Comparison of ENCODE assay signal across 13 mouse cellular contexts in genomic region chr4:119275226-119275625, GRCm38 (mm10). TPM values are rescaled to one million over a fixed set of nuclear protein-coding genes. Genes with fewer than 3 reads are reported as not detected.
DNase-seq lines count a peak whose midpoint lies in the region; ATAC-seq and TF ChIP-seq lines count a peak whose summit lies in the region.
"Had no signal": no experiment of that assay in that cellular context is flagged by ENCODE, and none has a peak within 500 bp of the region (broad histone marks: within the 10 kb centered on the region; RNA-seq: fewer than 3 reads in every experiment).

No protein-coding gene starts in this region.

- no peak for TF ChIP-seq EP300 in stomach, postnatal 0 days (optimal IDR thresholded peaks at IDR 0.05)

- no peak overlapping the region for H3K4me2 ChIP-seq in limb, embryonic 15.5 days
- no peak overlapping the region for H3K4me2 ChIP-seq in liver, embryonic 15.5 days
- H3K4me2 ChIP-seq in stomach, postnatal 0 days (replicated peaks; ENCODE audit: low read depth), result no peak overlapping the region
- H3K4me2 ChIP-seq: limb, embryonic 12.5 days had no signal

- no peak for ATAC-seq in limb, embryonic 15.5 days (ENCODE audit: insufficient number of reproducible peaks, low FRiP score, low TSS enrichment, low read depth)
- no peak for ATAC-seq in liver, embryonic 15.5 days (ENCODE audit: insufficient read depth)
- ATAC-seq in stomach, postnatal 0 days (ENCODE audit: low FRiP score, low TSS enrichment), result peak; percentile 46; the same call in 1 of the 2 replicates

- no peak for TF ChIP-seq CTCF in cerebellum, adult 2 months (IDR thresholded peaks at IDR 0.05; ENCODE audit: borderline replicate concordance, insufficient read depth, low read depth, low read length)
- TF ChIP-seq CTCF in stomach, postnatal 0 days (IDR thresholded peaks at IDR 0.05; ENCODE audit: low read depth), result no peak; the same call in 1 of the 2 replicates

- H3K4me3 ChIP-seq in cerebellum, adult 2 months (replicated peaks; ENCODE audit: insufficient read depth, low read depth, low read length), result no peak overlapping the region
- H3K4me3 ChIP-seq in limb, embryonic 15.5 days, result no peak overlapping the region
- H3K4me3 ChIP-seq in limb, embryonic 10.5 days, result no peak overlapping the region
- H3K4me3 ChIP-seq in liver, embryonic 15.5 days (replicated peaks), result no peak overlapping the region
- no peak overlapping the region for H3K4me3 ChIP-seq in stomach, postnatal 0 days (ENCODE audit: low read depth, low read length)
- H3K4me3 ChIP-seq: erythroblast, embryonic 14.5 days; limb, embryonic 12.5 days had no signal

- no peaks in the 10 kb centered on the region for H3K27me3 ChIP-seq in cerebellum, adult 2 months (ENCODE audit: control insufficient read depth, insufficient read depth, low read length)
- H3K27me3 ChIP-seq in limb, embryonic 15.5 days, result no peaks in the 10 kb centered on the region
- H3K27me3 ChIP-seq in limb, embryonic 10.5 days (ENCODE audit: low read depth, poor library complexity, severe bottlenecking), result no peaks in the 10 kb centered on the region
- H3K27me3 ChIP-seq in liver, embryonic 15.5 days, result no peaks in the 10 kb centered on the region
- no peaks in the 10 kb centered on the region for H3K27me3 ChIP-seq in stomach, postnatal 0 days (ENCODE audit: control insufficient read depth, insufficient read depth, low read length)
- H3K27me3 ChIP-seq: limb, embryonic 12.5 days had no signal

- H3K9me3 ChIP-seq in limb, embryonic 15.5 days, result no peaks in the 10 kb centered on the region
- H3K9me3 ChIP-seq in limb, embryonic 10.5 days (replicated peaks), result no peaks in the 10 kb centered on the region
- H3K9me3 ChIP-seq in liver, embryonic 15.5 days (replicated peaks), result no peaks in the 10 kb centered on the region
- no peaks in the 10 kb centered on the region for H3K9me3 ChIP-seq in stomach, postnatal 0 days (ENCODE audit: control insufficient read depth, low read length)
- H3K9me3 ChIP-seq: limb, embryonic 12.5 days had no signal

- no peak for DNase-seq in cerebellum, adult 2 months
- DNase-seq in cerebellum, adult 9-10 months, result no peak
- DNase-seq in limb, embryonic 10.5 days (ENCODE audit: low spot score), result no peak
- no peak for DNase-seq in stomach, postnatal 0 days (ENCODE audit: low spot score)
- no peak for DNase-seq in adrenal gland, adult 18-20 months (ENCODE audit: low spot score in 2 of 2)
- no peak for DNase-seq in testis, postnatal 10 days (ENCODE audit: low spot score)
- DNase-seq: cerebellum, postnatal 25 days; kidney, postnatal 10 days had no signal

- peaks cover 93% of the 10 kb centered on the region for H3K36me3 ChIP-seq in limb, embryonic 15.5 days
- peaks cover 98% of the 10 kb centered on the region for H3K36me3 ChIP-seq in limb, embryonic 10.5 days
- peaks cover 93% of the 10 kb centered on the region for H3K36me3 ChIP-seq in liver, embryonic 15.5 days (replicated peaks)
- H3K36me3 ChIP-seq in stomach, postnatal 0 days (ENCODE audit: control insufficient read depth, insufficient read depth, low read length), result peaks cover 10% of the 10 kb centered on the region; the same call in 1 of the 2 replicates

- no peak overlapping the region for H3K9ac ChIP-seq in limb, embryonic 15.5 days
- no peak overlapping the region for H3K9ac ChIP-seq in liver, embryonic 15.5 days
- H3K9ac ChIP-seq in stomach, postnatal 0 days (ENCODE audit: low read length), result no peak overlapping the region
- H3K9ac ChIP-seq: limb, embryonic 12.5 days had no signal

- 76% methylated on average over 2 of the region's 2 CpGs for WGBS in cerebellum, adult 2 months
- WGBS in limb, embryonic 15.5 days, result 77% methylated on average over 2 of the region's 2 CpGs
- WGBS in limb, embryonic 10.5 days, result 90% methylated on average over 2 of the region's 2 CpGs
- 24% methylated on average over 2 of the region's 2 CpGs for WGBS in liver, embryonic 15.5 days (ENCODE audit: insufficient replicate concordance)
- WGBS in stomach, postnatal 0 days, result 52% methylated on average over 2 of the region's 2 CpGs

- H3K27ac ChIP-seq in cerebellum, adult 2 months (ENCODE audit: insufficient read depth, low read length), result peak overlapping the region; percentile 47; the same call in 1 of the 2 replicates
- 0 out of 2 replicates have a peak overlapping the region, but pooled peaks have one; percentile 5 for H3K27ac ChIP-seq in limb, embryonic 15.5 days
- H3K27ac ChIP-seq in limb, embryonic 10.5 days, result no peak overlapping the region
- 0 out of 2 replicates have a peak overlapping the region, but pooled peaks have one; percentile 12 for H3K27ac ChIP-seq in liver, embryonic 15.5 days (replicated peaks)
- peak overlapping the region; percentile 74 for H3K27ac ChIP-seq in stomach, postnatal 0 days (replicated peaks)
- H3K27ac ChIP-seq: limb, embryonic 12.5 days had no signal

- no peaks in the 10 kb centered on the region for H3K4me1 ChIP-seq in cerebellum, adult 2 months (ENCODE audit: control insufficient read depth, insufficient read depth, low read length)
- no peaks in the 10 kb centered on the region for H3K4me1 ChIP-seq in limb, embryonic 15.5 days
- H3K4me1 ChIP-seq in limb, embryonic 10.5 days, result no peaks in the 10 kb centered on the region
- H3K4me1 ChIP-seq in liver, embryonic 15.5 days (replicated peaks), result peaks cover 3% of the 10 kb centered on the region; the same call in 1 of the 2 replicates
- no peaks in the 10 kb centered on the region for H3K4me1 ChIP-seq in stomach, postnatal 0 days (replicated peaks; ENCODE audit: control insufficient read depth, insufficient read depth)
- H3K4me1 ChIP-seq: limb, embryonic 12.5 days had no signal

- TF ChIP-seq POLR2A in cerebellum, adult 2 months (IDR thresholded peaks at IDR 0.05; ENCODE audit: borderline replicate concordance, insufficient read depth, low read length), result no peak

RNA-seq across cellular contexts. Expression of gene Ybx1, which starts 19.2 kb away (rescaled TPM):
- 182 and 189 TPM in 2 replicates for polyA plus RNA-seq in cerebellum, adult 2 months (2012; rRNA removed)
- 488 and 527 TPM in 2 replicates for polyA plus RNA-seq in limb, embryonic 15.5 days (2015; fragmentation: Nextera tagmentation; extraction: Ambion mirVana)
- 1,026 and 1,071 TPM in 2 replicates for polyA plus RNA-seq in limb, embryonic 10.5 days (2016; fragmentation: Nextera tagmentation; extraction: Ambion mirVana)
- polyA plus RNA-seq in liver, embryonic 15.5 days (2015; fragmentation: Nextera tagmentation; extraction: Ambion mirVana), result 219 and 221 TPM in 2 replicates
- 330 and 339 TPM in 2 replicates for polyA plus RNA-seq in stomach, postnatal 0 days (2015; fragmentation: Nextera tagmentation; extraction: Ambion mirVana)
- total RNA-seq in adrenal gland, adult 18-20 months (2021), result 100 to 1,000 TPM; 714 to 717 TPM

RNA-seq across cellular contexts. Expression of gene Cldn19, which starts 20.0 kb away (rescaled TPM):
- 0.20 and 0.32 TPM in 2 replicates for polyA plus RNA-seq in cerebellum, adult 2 months (2012; rRNA removed)
- 0.05 and 0.12 TPM in 2 replicates for polyA plus RNA-seq in limb, embryonic 15.5 days (2015; fragmentation: Nextera tagmentation; extraction: Ambion mirVana)
- polyA plus RNA-seq in limb, embryonic 10.5 days (2016; fragmentation: Nextera tagmentation; extraction: Ambion mirVana), result not detected in 2 replicates
- polyA plus RNA-seq in liver, embryonic 15.5 days (2015; fragmentation: Nextera tagmentation; extraction: Ambion mirVana), result not detected in 2 replicates
- 0.07 TPM in 1 of 2 replicates, not detected in the other for polyA plus RNA-seq in stomach, postnatal 0 days (2015; fragmentation: Nextera tagmentation; extraction: Ambion mirVana)
- total RNA-seq in adrenal gland, adult 18-20 months (2021), result under 1 TPM in 1 of 2 experiments, not detected in 1; 0.06 TPM
- total RNA-seq: monocyte, adult 5-6 weeks had no signal
- polyA plus RNA-seq: erythroblast, embryonic 14.5 days had no signal

RNA-seq across cellular contexts. Expression of gene P3h1, which starts 42.5 kb away (rescaled TPM):
- polyA plus RNA-seq in cerebellum, adult 2 months (2012; rRNA removed), result 12.3 and 14.7 TPM in 2 replicates
- 83.6 and 86.7 TPM in 2 replicates for polyA plus RNA-seq in limb, embryonic 15.5 days (2015; fragmentation: Nextera tagmentation; extraction: Ambion mirVana)
- polyA plus RNA-seq in limb, embryonic 10.5 days (2016; fragmentation: Nextera tagmentation; extraction: Ambion mirVana), result 12.7 and 16.0 TPM in 2 replicates
- polyA plus RNA-seq in liver, embryonic 15.5 days (2015; fragmentation: Nextera tagmentation; extraction: Ambion mirVana), result 8.0 and 9.2 TPM in 2 replicates
- polyA plus RNA-seq in stomach, postnatal 0 days (2015; fragmentation: Nextera tagmentation; extraction: Ambion mirVana), result 17.0 and 19.7 TPM in 2 replicates
- 10 to 100 TPM; 16.0 to 23.5 TPM for total RNA-seq in adrenal gland, adult 18-20 months (2021)

RNA-seq across cellular contexts. Expression of gene AU022252, which starts 42.7 kb away (rescaled TPM):
- 10.7 and 11.9 TPM in 2 replicates for polyA plus RNA-seq in cerebellum, adult 2 months (2012; rRNA removed)
- 35.3 and 35.4 TPM in 2 replicates for polyA plus RNA-seq in limb, embryonic 15.5 days (2015; fragmentation: Nextera tagmentation; extraction: Ambion mirVana)
- polyA plus RNA-seq in limb, embryonic 10.5 days (2016; fragmentation: Nextera tagmentation; extraction: Ambion mirVana), result 38.1 and 43.3 TPM in 2 replicates
- polyA plus RNA-seq in liver, embryonic 15.5 days (2015; fragmentation: Nextera tagmentation; extraction: Ambion mirVana), result 11.4 and 11.5 TPM in 2 replicates
- polyA plus RNA-seq in stomach, postnatal 0 days (2015; fragmentation: Nextera tagmentation; extraction: Ambion mirVana), result 15.6 and 16.9 TPM in 2 replicates
- 10 to 100 TPM; 22.8 to 33.3 TPM for total RNA-seq in adrenal gland, adult 18-20 months (2021)

RNA-seq across cellular contexts. Expression of gene Ppih, which starts 45.1 kb away (rescaled TPM):
- 26.3 and 26.5 TPM in 2 replicates for polyA plus RNA-seq in cerebellum, adult 2 months (2012; rRNA removed)
- polyA plus RNA-seq in limb, embryonic 15.5 days (2015; fragmentation: Nextera tagmentation; extraction: Ambion mirVana), result 72.6 and 74.8 TPM in 2 replicates
- polyA plus RNA-seq in limb, embryonic 10.5 days (2016; fragmentation: Nextera tagmentation; extraction: Ambion mirVana), result 152 and 173 TPM in 2 replicates
- 44.8 and 53.9 TPM in 2 replicates for polyA plus RNA-seq in liver, embryonic 15.5 days (2015; fragmentation: Nextera tagmentation; extraction: Ambion mirVana)
- polyA plus RNA-seq in stomach, postnatal 0 days (2015; fragmentation: Nextera tagmentation; extraction: Ambion mirVana), result 42.0 and 44.7 TPM in 2 replicates
- 10 to 100 TPM; 16.7 to 17.6 TPM for total RNA-seq in adrenal gland, adult 18-20 months (2021)
